Mouse (Mus musculus): Measurements from ENCODE around the gene Cfap44.

- TF ChIP-seq CTCF (IDR thresholded peaks at IDR 0.05; ENCODE audit: insufficient read depth, low read length) (no peak), POLR2A (IDR thresholded peaks at IDR 0.05; ENCODE audit: borderline replicate concordance, extremely low read depth, low read depth, low read length) (no peak)
Measured at GRCm38 (mm10) chr16:44458826-44459225, 64.2 kb downstream of the Cfap44 start.

All from lung, adult 2 months (tissue).